Mouse (Mus musculus): ENCODE results near the gene Zzz3.

DNA sequence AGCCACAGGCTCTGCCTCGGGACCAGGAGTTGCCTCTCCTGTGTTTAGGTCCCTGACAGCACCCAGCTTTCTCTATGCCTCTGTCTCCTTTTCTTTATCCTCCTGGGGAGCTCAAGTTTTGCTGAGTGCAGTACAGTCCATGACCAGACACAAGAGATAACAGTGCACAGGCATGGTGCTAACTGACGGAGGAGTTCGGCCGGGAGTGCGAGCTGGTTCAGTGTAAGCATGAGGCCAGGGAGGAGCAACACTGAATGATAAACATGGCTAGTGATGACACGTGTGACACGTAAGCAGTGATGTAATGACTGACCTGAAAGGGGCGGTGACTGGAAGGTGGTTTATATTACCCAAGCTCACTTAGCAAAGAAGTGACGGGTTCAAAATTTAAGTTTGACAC is 71.6 kb downstream of the Zzz3 start:
- no peak for TF ChIP-seq TAL1 (IDR thresholded peaks at IDR 0.05; ENCODE audit: low read length)
- TF ChIP-seq GATA1 (IDR thresholded peaks at IDR 0.05; ENCODE audit: low read length), result no peak

Data from erythroblast, embryonic 14.5 days (primary cell).